Mouse (Mus musculus): Measurements from ENCODE around the gene Cfap74.

Cfap74 gene

DNA sequence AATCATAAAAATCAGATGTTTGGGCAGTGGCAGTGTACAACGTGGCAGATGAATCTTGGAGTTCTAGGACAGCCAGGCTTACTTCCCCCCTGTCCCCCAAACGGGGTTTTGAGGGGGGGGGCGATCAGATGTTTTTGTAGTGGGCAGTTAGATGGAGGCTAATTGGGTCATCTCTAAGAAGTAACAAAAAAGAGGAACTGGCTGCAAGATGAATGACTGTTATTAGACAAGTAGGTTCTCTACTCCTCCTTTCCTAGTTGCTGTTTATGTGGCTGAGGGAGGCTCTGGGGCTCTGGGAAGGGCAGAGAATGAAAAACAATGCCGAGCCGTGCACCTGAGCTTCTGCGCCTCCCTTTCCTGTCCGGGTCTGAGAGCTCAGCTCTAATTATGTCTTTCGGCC, 96.1 kb downstream of the Cfap74 start:
- DNase-seq: no peak

DNA sequence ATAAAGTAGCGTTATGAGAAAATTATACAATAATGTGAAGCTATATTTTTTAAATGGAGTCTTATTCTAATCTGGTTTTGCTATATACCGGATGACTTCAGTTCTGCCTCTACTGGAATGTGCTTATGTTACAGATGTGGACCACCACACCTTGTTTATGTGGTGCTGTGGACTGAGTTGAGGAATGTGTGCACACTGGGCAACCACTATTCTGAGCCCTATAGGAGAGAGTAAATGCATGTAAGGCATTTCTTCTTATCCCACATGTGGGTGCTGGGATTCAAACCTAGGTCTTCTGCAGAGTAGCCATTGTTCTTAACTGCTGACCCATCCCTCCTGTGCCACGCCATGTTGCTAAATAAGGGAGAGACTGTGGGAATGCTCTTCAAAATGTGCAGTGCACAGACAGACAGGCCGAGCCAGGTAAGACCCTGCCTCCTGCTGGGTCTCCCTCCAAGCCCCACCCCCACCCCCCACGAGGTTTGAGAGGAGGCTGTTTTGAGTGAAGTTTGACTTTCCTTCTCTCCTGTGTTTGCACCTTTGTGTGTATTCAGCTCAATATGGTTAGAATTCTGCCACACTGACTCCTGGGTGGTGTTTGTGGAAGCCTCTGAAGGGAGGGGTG, 96.8 kb downstream of the Cfap74 start:
- no peak for DNase-seq

DNA sequence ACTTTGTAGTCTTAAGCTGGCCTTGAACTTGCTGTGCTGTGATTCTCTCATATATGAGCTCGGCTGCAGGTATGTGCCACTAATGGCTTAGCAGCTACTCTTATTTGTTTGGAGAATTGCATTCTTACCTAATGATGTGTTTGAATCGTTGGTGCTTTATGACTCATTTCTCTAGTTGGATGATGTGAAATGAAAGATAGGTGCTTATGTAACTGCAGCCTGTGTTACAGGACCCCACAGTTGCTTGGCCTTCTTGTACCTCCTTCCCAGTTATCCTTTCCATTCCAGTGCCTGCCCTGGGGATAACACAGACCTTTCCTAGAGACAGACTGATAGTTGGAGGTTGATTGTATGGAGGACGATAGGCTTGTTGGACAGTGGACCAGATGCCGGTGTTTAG, 99.6 kb downstream of the Cfap74 start:
- DNase-seq: no peak

DNA sequence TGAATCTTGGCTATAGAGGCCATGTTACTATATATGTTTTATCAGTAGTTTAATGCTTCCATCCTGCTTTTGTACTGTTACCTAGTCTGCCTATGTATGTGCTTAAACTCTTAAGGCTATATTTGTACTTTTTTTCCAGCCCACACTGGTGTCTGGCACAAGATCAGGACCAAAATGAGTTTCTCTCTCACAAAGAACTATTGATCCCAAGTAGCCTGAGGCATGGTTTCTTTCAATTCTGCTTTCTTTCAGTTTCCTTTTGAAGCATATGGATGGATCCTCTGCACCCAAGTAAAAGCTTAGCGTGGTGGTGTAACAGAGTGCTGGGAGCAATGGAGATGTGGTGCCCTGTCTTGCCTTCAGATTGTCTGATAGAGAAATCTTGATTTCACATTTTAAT, 102.0 kb downstream of the Cfap74 start:
- no peak for DNase-seq

DNA sequence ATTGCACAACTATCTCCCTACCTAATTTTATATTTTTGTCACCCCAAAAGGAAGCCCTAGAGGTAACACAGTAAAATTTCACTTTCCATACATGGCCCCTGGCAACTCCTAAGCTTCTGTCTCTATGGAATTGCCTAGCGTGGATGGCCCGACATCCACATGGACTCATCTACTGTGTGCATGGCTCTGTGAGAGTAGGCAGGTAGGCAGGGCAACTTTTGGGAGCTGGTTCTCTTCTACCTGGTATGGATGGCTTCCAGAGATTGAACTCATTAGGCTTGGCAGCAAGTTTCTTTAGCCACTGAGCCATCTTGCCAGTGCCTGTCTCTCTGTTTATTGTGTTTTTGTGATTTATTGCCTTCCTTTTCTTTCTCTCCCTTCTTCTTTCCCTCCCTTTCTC, 105.8 kb downstream of the Cfap74 start:
- no peak for DNase-seq
